Mouse (Mus musculus) CH12.LX (cell line): ENCODE data around the gene Pla2g2d.

Experiments used
- EP300 ChIP-seq: IDR thresholded peaks from 2 replicates; pipeline ENCODE4 v1.6.1; 2011; ENCODE audit warnings: low read length, improper control_type of control experiment
- GABPA ChIP-seq: IDR thresholded peaks from 2 replicates; pipeline ENCODE4 v1.6.1; 2012; ENCODE audit warnings: low read depth, low read length, improper control_type of control experiment, inconsistent platforms; ENCODE audit not compliant: insufficient replicate concordance
- MAZ ChIP-seq: IDR thresholded peaks from 2 replicates; pipeline ENCODE4 v1.6.1; 2012; ENCODE audit warnings: low read depth, mild to moderate bottlenecking, inconsistent platforms, low read length, improper control_type of control experiment, moderate library complexity
- RAD21 ChIP-seq: IDR thresholded peaks from 2 replicates; pipeline ENCODE4 v1.6.1; 2011; ENCODE audit warnings: low read depth, mild to moderate bottlenecking, low read length, improper control_type of control experiment, moderate library complexity

- TF ChIP-seq MAZ (no peak), RAD21 (no peak), GABPA (no peak), EP300 (no peak)
Observed at GRCm38 (mm10) chr4:138734863-138735262, 40.7 kb upstream of the Pla2g2d start.
